9 mouse cellular contexts compared by ENCODE assay signal in genomic region chr8:106647387-106647786, GRCm38 (mm10). TPM values are rescaled to one million over a fixed set of nuclear protein-coding genes. Genes with fewer than 3 reads are reported as not detected.
A peak's percentile ranks its signal among the peaks of the same experiment; 100 is the strongest.
DNase-seq lines count a peak whose midpoint lies in the region; ATAC-seq and TF ChIP-seq lines count a peak whose summit lies in the region.
"Had no signal": no experiment of that assay in that cellular context is flagged by ENCODE, and none has a peak within 500 bp of the region (broad histone marks: within the 10 kb centered on the region; RNA-seq: fewer than 3 reads in every experiment).

No protein-coding gene starts in this region.

- no peaks in the 10 kb centered on the region for H3K36me3 ChIP-seq in CH12.LX (replicated peaks in 1 of 2; ENCODE audit: control insufficient read depth in 1 of 2, insufficient read depth in 1 of 2, low read length in 1 of 2)
- peaks cover 23% of the 10 kb centered on the region for H3K36me3 ChIP-seq in small intestine, adult 2 months (ENCODE audit: control insufficient read depth, insufficient read depth, low read length)

- peaks cover 0 to 32% of the 10 kb centered on the region in 2 experiments; a peak in 2 of 4 replicates for H3K4me1 ChIP-seq in CH12.LX (ENCODE audit: control insufficient read depth in 1 of 2, insufficient read depth in 2 of 2)
- H3K4me1 ChIP-seq in small intestine, adult 2 months (ENCODE audit: control insufficient read depth, insufficient read depth, insufficient read length, low read length) = peaks cover 28% of the 10 kb centered on the region; the same call in 1 of the 2 replicates

- dilution Hi-C loops in CH12.LX (cut with MboI; ENCODE audit: extremely low pct_ligation_motif_present, extremely low pct_unique_long_range_greater_than_20kb, low sequenced_read_pairs) = no loop called here

- H3K9me3 ChIP-seq in CH12.LX (replicated peaks; ENCODE audit: low read length) = no peaks in the 10 kb centered on the region

- no peak overlapping the region for H3K4me3 ChIP-seq in CH12.LX (replicated peaks in 1 of 3; ENCODE audit: low read depth in 2 of 3, low read length in 2 of 3, poor library complexity in 1 of 3)
- H3K4me3 ChIP-seq in small intestine, adult 2 months (ENCODE audit: low read depth, low read length) = no peak overlapping the region

- WGBS in small intestine, adult 2 months = 39% methylated on average over 2 of the region's 2 CpGs

- no peak for ATAC-seq in inflammation-experienced regulatory T-cells, adult 6 months

- TF ChIP-seq RAD21 in CH12.LX (IDR thresholded peaks at IDR 0.05; ENCODE audit: low read depth, low read length) = peak; percentile 85

- no peak overlapping the region for H3K9ac ChIP-seq in CH12.LX (ENCODE audit: insufficient read depth, low read depth)

- DNase-seq in CH12.LX (ENCODE audit: extremely low read depth) = peak; percentile 79
- DNase-seq in adrenal gland, adult 2 months = peak; percentile 74
- peak; percentile 88 for DNase-seq in embryo, embryonic 10.5 days (ENCODE audit: low spot score)
- peak; percentile 33 to 64 for DNase-seq in heart, adult 9 months (ENCODE audit: low spot score in 2 of 2)
- peak; percentile 82 for DNase-seq in layer of hippocampus, adult 9-10 months (ENCODE audit: low spot score)
- peak; percentile 86 for DNase-seq in lung, postnatal 25 days (ENCODE audit: low spot score)

- no peak for TF ChIP-seq POLR2A in CH12.LX (IDR thresholded peaks at IDR 0.05; ENCODE audit: low read depth, low read length)
- no peak for TF ChIP-seq POLR2A in small intestine, adult 2 months (IDR thresholded peaks at IDR 0.05; ENCODE audit: low read depth, low read length)

- H3K79me2 ChIP-seq in CH12.LX (replicated peaks; ENCODE audit: control insufficient read depth, extremely low read depth, insufficient read depth, poor library complexity, severe bottlenecking) = no peaks in the 10 kb centered on the region

- H3K4me2 ChIP-seq in CH12.LX (ENCODE audit: insufficient read depth, low read depth, poor library complexity, severe bottlenecking) = no peak overlapping the region

- TF ChIP-seq CTCF in CH12.LX (conservative IDR thresholded peaks at IDR 0.05 in 1 of 2, IDR thresholded peaks at IDR 0.05 in 1 of 2; ENCODE audit: low read depth in 2 of 2, low read length in 2 of 2) = peak; percentile 77 to 94
- peak; percentile 64; the same call in 1 of the 2 replicates for TF ChIP-seq CTCF in small intestine, adult 2 months (IDR thresholded peaks at IDR 0.05; ENCODE audit: extremely low read depth, insufficient read length, insufficient replicate concordance, low read depth, low read length)

- no peak for TF ChIP-seq EP300 in CH12.LX (IDR thresholded peaks at IDR 0.05; ENCODE audit: low read length)

- in situ Hi-C loops in CH12.LX (cut with MboI; ENCODE audit: low pct_ligation_motif_present, low pct_unique_long_range_greater_than_20kb, low sequenced_read_pairs) = no loop called here

- no peaks in the 10 kb centered on the region for H3K27me3 ChIP-seq in CH12.LX (replicated peaks)
- H3K27me3 ChIP-seq in small intestine, adult 2 months (ENCODE audit: control insufficient read depth, insufficient read depth, low read length) = no peaks in the 10 kb centered on the region

- no peak overlapping the region for H3K27ac ChIP-seq in CH12.LX (ENCODE audit: insufficient read depth, low read depth)
- no peak overlapping the region for H3K27ac ChIP-seq in small intestine, adult 2 months (ENCODE audit: insufficient read depth, low read depth, low read length)
- H3K27ac ChIP-seq: macrophage had no signal

TF ChIP-seq in CH12.LX, 34 proteins besides CTCF, POLR2A, EP300 and RAD21:
- TF ChIP-seq ZC3H11A (IDR thresholded peaks at IDR 0.05; ENCODE audit: low read depth, low read length) = peak; percentile 48
- TF ChIP-seq SMC3 (IDR thresholded peaks at IDR 0.05; ENCODE audit: low read depth, low read length) = peak; percentile 93
- no peak for TF ChIP-seq USF1 (IDR thresholded peaks at IDR 0.05; ENCODE audit: low read depth, low read length)
- TF ChIP-seq TBP (conservative IDR thresholded peaks at IDR 0.05; ENCODE audit: low read depth, low read length) = no peak
- TF ChIP-seq MAFK (IDR thresholded peaks at IDR 0.05; ENCODE audit: insufficient replicate concordance, low read length) = no peak

RNA-seq across cellular contexts. Expression of gene Tango6, which starts 35.5 kb away (rescaled TPM):
- total RNA-seq in CH12.LX (2012; rRNA removed) (4.3 and 4.5 TPM in 2 replicates), CH12.LX (2014; rRNA removed) (2.1 and 2.9 TPM in 2 replicates)
- polyA plus RNA-seq in CH12.LX (2012; ENCODE audit: insufficient read length, low read depth) = 5.6 and 6.4 TPM in 2 replicates
- 10 to 100 TPM in 1 of 2 experiments, 1 to 10 TPM in 1; 7.9 to 10.9 TPM for total RNA-seq in adrenal gland, adult 2 months (2021)
- polyA plus RNA-seq in adrenal gland, adult 2 months (2012; rRNA removed) = 4.1 and 4.8 TPM in 2 replicates
- 1.2 and 2.1 TPM in 2 replicates for polyA plus RNA-seq in small intestine, adult 2 months (2012; rRNA removed)
- 1 to 10 TPM; 2.7 to 9.7 (median 7.2) TPM for polyA plus RNA-seq in inflammation-experienced regulatory T-cells, adult 6 months (2017; shearing (Covaris generic))

RNA-seq across cellular contexts. Expression of gene Cdh1, which starts 44.2 kb away (rescaled TPM):
- total RNA-seq in CH12.LX (2012; rRNA removed) (0.13 TPM in 1 of 2 replicates, not detected in the other), CH12.LX (2014; rRNA removed) (not detected in 2 replicates)
- not detected in 2 replicates for polyA plus RNA-seq in CH12.LX (2012; ENCODE audit: insufficient read length, low read depth)
- total RNA-seq in adrenal gland, adult 2 months (2021) = under 1 TPM; 0.14 to 0.23 TPM
- 0.08 and 0.09 TPM in 2 replicates for polyA plus RNA-seq in adrenal gland, adult 2 months (2012; rRNA removed)
- 88.3 and 234 TPM in 2 replicates for polyA plus RNA-seq in small intestine, adult 2 months (2012; rRNA removed)
- polyA plus RNA-seq in inflammation-experienced regulatory T-cells, adult 6 months (2017; shearing (Covaris generic)) = 1 to 10 TPM in 2 of 3 experiments, under 1 TPM in 1; 0.26 to 2.4 (median 1.1) TPM

Comparison
In these comparisons a context has a peak if more than half of its experiments do, and no peak if none do; other contexts are left out.
1. RNA of gene Cdh1, which starts 44.2 kb away (polyA plus RNA-seq): 88.3 to 234 TPM in small intestine, adult 2 months; 0.26 to 2.4 TPM in inflammation-experienced regulatory T-cells, adult 6 months, 0.08 to 0.09 TPM in adrenal gland, adult 2 months and not detected in CH12.LX; every median in the first group is over 10 times any median in the second.
2. Peak in every context shown above with its lines, with median percentiles within 50 percentile points of each other: DNase-seq.